Mouse (Mus musculus): ENCODE measurements at regions not wholly inside any gene's neighbourhood (a gene's known extent, or its start where the extent isn't known, plus 50 kb on each side); places are given as distances from the start of the nearest gene placed in this dataset.
A peak's percentile ranks its signal among the peaks of the same experiment; 100 is the strongest.

DNA sequence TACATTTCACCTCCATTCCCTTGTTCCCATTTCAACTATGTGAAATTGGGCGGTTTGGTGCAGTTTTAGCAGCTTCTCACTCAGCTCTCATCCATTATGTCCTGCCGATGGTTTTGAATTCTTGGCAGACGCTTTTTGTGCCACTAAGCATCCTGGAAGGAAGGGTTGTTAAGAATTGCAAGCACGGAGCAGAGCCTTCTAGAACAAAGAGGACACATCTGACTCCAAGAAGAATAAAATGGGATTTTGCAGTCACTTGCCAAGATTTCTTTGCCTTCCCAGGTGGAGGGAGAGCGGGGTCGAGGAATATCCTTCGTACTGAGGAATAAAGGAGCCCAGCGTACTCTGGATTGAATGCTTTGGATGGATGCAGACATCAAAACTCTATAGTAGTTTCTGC is 176.7 kb upstream of the Cep162 start:
- no peaks in the 10 kb centered on the region for H3K27me3 ChIP-seq (ENCODE audit: control insufficient read depth in 1 of 2, insufficient read depth in 2 of 2, low read length in 2 of 2)
- H3K4me3 ChIP-seq (ENCODE audit: control insufficient read depth in 1 of 2, insufficient read depth in 1 of 2, low read depth in 2 of 2, low read length in 2 of 2): no peak overlapping the region
- H3K4me1 ChIP-seq (ENCODE audit: control insufficient read depth in 1 of 2, insufficient read depth in 2 of 2, low read length in 2 of 2): no peaks in the 10 kb centered on the region
- no peaks in the 10 kb centered on the region for H3K79me2 ChIP-seq (ENCODE audit: control insufficient read depth, insufficient read depth, low read length, poor library complexity)
- H3K9ac ChIP-seq (ENCODE audit: control insufficient read depth, low read depth, low read length, poor library complexity, severe bottlenecking): no peak overlapping the region
- TF ChIP-seq POLR2AphosphoS2 (IDR thresholded peaks at IDR 0.05; ENCODE audit: low read length) (no peak), CHD1 (IDR thresholded peaks at IDR 0.05; ENCODE audit: low read depth, low read length) (no peak), GABPA (IDR thresholded peaks at IDR 0.05; ENCODE audit: low read depth, low read length) (no peak), E2F4 (IDR thresholded peaks at IDR 0.05; ENCODE audit: borderline replicate concordance, low read depth, low read length) (no peak), MYC (IDR thresholded peaks at IDR 0.05; ENCODE audit: low read depth, low read length) (no peak), USF2 (IDR thresholded peaks at IDR 0.05; ENCODE audit: borderline replicate concordance in 1 of 2, insufficient read depth in 1 of 2, low read depth in 1 of 2, low read length in 2 of 2) (no peak), RCOR1 (IDR thresholded peaks at IDR 0.05; ENCODE audit: low read depth, low read length) (no peak), UBTF (IDR thresholded peaks at IDR 0.05; ENCODE audit: borderline replicate concordance, insufficient read depth, low read depth, low read length) (no peak), MXI1 (IDR thresholded peaks at IDR 0.05; ENCODE audit: low read depth, low read length) (no peak)
- no peaks in the 10 kb centered on the region for H3K9me3 ChIP-seq (replicated peaks; ENCODE audit: insufficient read depth, low read length)
- H3K36me3 ChIP-seq (ENCODE audit: control insufficient read depth in 1 of 2, insufficient read depth in 2 of 2, low read length in 2 of 2): no peaks in the 10 kb centered on the region
- DNase-seq (ENCODE audit: low read depth, low spot score): no peak
- no peak overlapping the region for H3K27ac ChIP-seq (ENCODE audit: control insufficient read depth, low read depth, low read length)

DNA sequence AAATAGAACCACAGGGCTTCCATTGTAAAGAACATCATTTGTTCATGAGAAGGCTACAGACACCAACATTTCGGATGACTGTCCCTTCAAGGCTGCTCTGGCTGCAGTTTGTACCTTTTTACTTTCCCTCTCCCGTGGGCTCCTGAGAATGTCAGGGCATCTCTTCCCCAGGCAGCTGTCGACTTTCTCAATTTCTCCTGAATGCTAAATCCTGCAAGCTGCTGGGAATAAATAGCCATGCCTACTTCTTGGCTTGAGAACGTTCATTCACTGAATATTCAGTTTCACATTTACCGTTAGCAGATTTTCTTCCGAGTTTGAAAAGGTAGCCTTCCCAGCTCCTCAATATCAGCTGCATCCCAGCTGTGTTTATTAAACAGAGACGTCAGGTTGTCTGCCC is 176.2 kb upstream of the Cep162 start:
- no peaks in the 10 kb centered on the region for H3K36me3 ChIP-seq (ENCODE audit: control insufficient read depth in 1 of 2, insufficient read depth in 2 of 2, low read length in 2 of 2)
- TF ChIP-seq ETS1 (IDR thresholded peaks at IDR 0.05; ENCODE audit: low read depth, low read length) (no peak), GABPA (IDR thresholded peaks at IDR 0.05; ENCODE audit: low read depth, low read length) (no peak), HCFC1 (IDR thresholded peaks at IDR 0.05; ENCODE audit: low read depth, low read length) (no peak), NRF1 (IDR thresholded peaks at IDR 0.05; ENCODE audit: insufficient read depth, low read depth, low read length, poor library complexity, severe bottlenecking) (no peak)
- no peak overlapping the region for H3K4me3 ChIP-seq (ENCODE audit: control insufficient read depth in 1 of 2, insufficient read depth in 1 of 2, low read depth in 2 of 2, low read length in 2 of 2)
- no peaks in the 10 kb centered on the region for H3K4me1 ChIP-seq (ENCODE audit: control insufficient read depth in 1 of 2, insufficient read depth in 2 of 2, low read length in 2 of 2)
- no peaks in the 10 kb centered on the region for H3K27me3 ChIP-seq (ENCODE audit: control insufficient read depth in 1 of 2, insufficient read depth in 2 of 2, low read length in 2 of 2)
- no peaks in the 10 kb centered on the region for H3K9me3 ChIP-seq (replicated peaks; ENCODE audit: insufficient read depth, low read length)
- no peak for DNase-seq (ENCODE audit: low read depth, low spot score)
- H3K27ac ChIP-seq (ENCODE audit: control insufficient read depth, low read depth, low read length): no peak overlapping the region
- H3K9ac ChIP-seq (ENCODE audit: control insufficient read depth, low read depth, low read length, poor library complexity, severe bottlenecking): no peak overlapping the region
- H3K79me2 ChIP-seq (ENCODE audit: control insufficient read depth, insufficient read depth, low read length, poor library complexity): no peaks in the 10 kb centered on the region

DNA sequence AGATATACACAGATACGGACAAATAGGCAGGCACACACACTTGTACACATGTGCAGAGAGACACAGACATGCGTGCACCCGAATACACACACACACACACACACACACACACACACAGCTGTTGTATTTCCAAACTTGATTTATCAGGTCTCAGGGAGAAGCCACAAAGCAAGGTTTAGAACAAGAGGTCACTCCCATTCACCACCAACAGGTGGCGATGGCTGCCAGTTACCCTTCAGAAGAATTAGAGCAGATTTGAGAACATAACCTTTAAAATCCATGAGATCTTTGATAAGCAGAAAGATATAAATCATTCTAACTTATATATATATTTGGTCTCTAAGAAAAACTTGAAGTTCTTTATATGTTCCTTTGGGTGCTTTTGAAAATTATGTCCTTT is 169.9 kb upstream of the Cep162 start:
- no peaks in the 10 kb centered on the region for H3K36me3 ChIP-seq (ENCODE audit: control insufficient read depth in 1 of 2, insufficient read depth in 2 of 2, low read length in 2 of 2)
- H3K9ac ChIP-seq (ENCODE audit: control insufficient read depth, low read depth, low read length, poor library complexity, severe bottlenecking): no peak overlapping the region

More for the DNA sequence above, 169.9 kb upstream of the Cep162 start:
- peak; percentile 20 for DNase-seq (ENCODE audit: low read depth, low spot score)
- Histone ChIP-seq H3K9me3 (replicated peaks; ENCODE audit: insufficient read depth, low read length) (no peaks in the 10 kb centered on the region), H3K4me3 (ENCODE audit: control insufficient read depth in 1 of 2, insufficient read depth in 1 of 2, low read depth in 2 of 2, low read length in 2 of 2) (no peak overlapping the region), H3K27me3 (ENCODE audit: control insufficient read depth in 1 of 2, insufficient read depth in 2 of 2, low read length in 2 of 2) (no peaks in the 10 kb centered on the region), H3K27ac (ENCODE audit: control insufficient read depth, low read depth, low read length) (no peak overlapping the region), H3K79me2 (ENCODE audit: control insufficient read depth, insufficient read depth, low read length, poor library complexity) (no peaks in the 10 kb centered on the region), H3K4me1 (ENCODE audit: control insufficient read depth in 1 of 2, insufficient read depth in 2 of 2, low read length in 2 of 2) (no peaks in the 10 kb centered on the region)
- no peak for TF ChIP-seq NELFE (IDR thresholded peaks at IDR 0.05; ENCODE audit: low read depth, low read length)
- TF ChIP-seq CTCF (IDR thresholded peaks at IDR 0.05 in 2 of 3, conservative IDR thresholded peaks at IDR 0.05 in 1 of 3; ENCODE audit: control insufficient read depth in 1 of 3, insufficient read depth in 1 of 3, low read depth in 2 of 3, low read length in 3 of 3, poor library complexity in 1 of 3, severe bottlenecking in 1 of 3): peak; percentile 11 to 32 (median 31); a peak in 4 of 6 replicates
- TF ChIP-seq SMC3 (IDR thresholded peaks at IDR 0.05; ENCODE audit: low read depth, low read length): peak; percentile 33
- TF ChIP-seq RAD21 (IDR thresholded peaks at IDR 0.05; ENCODE audit: low read depth, low read length): peak; percentile 15
